Mouse (Mus musculus) CH12.LX (cell line): Measurements from ENCODE around the gene Zfp810. TPM values are rescaled to one million over a fixed set of nuclear protein-coding genes. Genes with fewer than 3 reads are reported as not detected.

Source experiments
- DNase-seq: peaks from one replicate; pipeline ENCODE4 v3.0.0-alpha.2; 2013; ENCODE audit errors: extremely low read depth
- H3K27ac ChIP-seq: 2 replicates; pipeline ENCODE4 v1.5.1; 2012; ENCODE audit warnings: low read depth, mild to moderate bottlenecking, control low read depth, moderate library complexity; ENCODE audit not compliant: insufficient read depth
- H3K27me3 ChIP-seq: replicated peaks from 2 replicates; pipeline ENCODE3; 2012; ENCODE audit warnings: inconsistent platforms
- H3K36me3 ChIP-seq, 2 experiments: replicated peaks in 1 of 2; 2 replicates each; pipeline versions ENCODE3 to v1.6.1; 2012; ENCODE audit warnings: inconsistent platforms in 1 of 2, low read length in 1 of 2, mild to moderate bottlenecking in 1 of 2, mixed read lengths in 1 of 2, moderate library complexity in 1 of 2; ENCODE audit not compliant: control insufficient read depth in 1 of 2, insufficient read depth in 1 of 2
- H3K4me1 ChIP-seq, 2 experiments: 2 replicates each; pipeline ENCODE4 v1.6.1; 2012; ENCODE audit warnings: inconsistent platforms in 1 of 2, moderate library complexity in 1 of 2; ENCODE audit not compliant: insufficient read depth in 2 of 2, control insufficient read depth in 1 of 2
- H3K4me2 ChIP-seq: 2 replicates; pipeline ENCODE4 v1.6.1; 2012; ENCODE audit warnings: low read depth, mild to moderate bottlenecking, control low read depth; ENCODE audit not compliant: poor library complexity, insufficient read depth, severe bottlenecking
- H3K4me3 ChIP-seq, 3 experiments: fragments of 150-350 bp in 1 of 3; sonication (generic) in 1 of 3; replicated peaks in 1 of 3; 2 replicates each; pipeline versions ENCODE3 to v1.5.1; 2011 to 2012; ENCODE audit warnings: low read depth in 2 of 3, low read length in 2 of 3, mild to moderate bottlenecking in 2 of 3, moderate library complexity in 2 of 3, control low read depth in 1 of 3, improper control_type of control experiment in 1 of 3, inconsistent platforms in 1 of 3, mixed read lengths in 1 of 3; ENCODE audit not compliant: poor library complexity in 1 of 3
- H3K79me2 ChIP-seq: replicated peaks from 2 replicates; pipeline ENCODE4 v1.6.1; 2012; ENCODE audit warnings: mild to moderate bottlenecking, moderate library complexity; ENCODE audit not compliant: control insufficient read depth, poor library complexity, insufficient read depth, severe bottlenecking; ENCODE audit errors: extremely low read depth
- H3K9ac ChIP-seq: 2 replicates; pipeline ENCODE4 v1.6.1; 2012; ENCODE audit warnings: low read depth, mild to moderate bottlenecking, control low read depth, moderate library complexity; ENCODE audit not compliant: insufficient read depth
- H3K9me3 ChIP-seq: replicated peaks from 2 replicates; pipeline ENCODE3; 2012; ENCODE audit warnings: low read length, inconsistent platforms, mixed read lengths
- E2F4 ChIP-seq: IDR thresholded peaks from 2 replicates; pipeline ENCODE4 v1.6.1; 2011; ENCODE audit warnings: low read depth, low read length, improper control_type of control experiment; ENCODE audit not compliant: insufficient replicate concordance
- ELF1 ChIP-seq: IDR thresholded peaks from 2 replicates; pipeline ENCODE4 v1.6.1; 2014; ENCODE audit warnings: low read depth, mild to moderate bottlenecking, inconsistent platforms, low read length, improper control_type of control experiment
- HCFC1 ChIP-seq: IDR thresholded peaks from 2 replicates; pipeline ENCODE4 v1.6.1; 2012; ENCODE audit warnings: low read depth, mild to moderate bottlenecking, inconsistent platforms, low read length, improper control_type of control experiment
- MAFK ChIP-seq: IDR thresholded peaks from 2 replicates; pipeline ENCODE4 v1.6.1; 2011; ENCODE audit warnings: low read length, improper control_type of control experiment; ENCODE audit not compliant: insufficient replicate concordance
- MAZ ChIP-seq: IDR thresholded peaks from 2 replicates; pipeline ENCODE4 v1.6.1; 2012; ENCODE audit warnings: low read depth, mild to moderate bottlenecking, inconsistent platforms, low read length, improper control_type of control experiment, moderate library complexity
- MEF2A ChIP-seq: IDR thresholded peaks from 2 replicates; pipeline ENCODE4 v1.6.1; 2014; ENCODE audit warnings: low read depth, mild to moderate bottlenecking, inconsistent platforms, low read length, improper control_type of control experiment, borderline replicate concordance
- NELFE ChIP-seq: IDR thresholded peaks from 2 replicates; pipeline ENCODE4 v1.6.1; 2011; ENCODE audit warnings: low read depth, low read length, improper control_type of control experiment
- NRF1 ChIP-seq: IDR thresholded peaks from 2 replicates; pipeline ENCODE4 v1.6.1; 2014; ENCODE audit warnings: low read depth, mild to moderate bottlenecking, inconsistent platforms, low read length, improper control_type of control experiment, moderate library complexity
- POLR2AphosphoS2 ChIP-seq: IDR thresholded peaks from 2 replicates; pipeline ENCODE4 v1.6.1; 2011; ENCODE audit warnings: low read depth, low read length, improper control_type of control experiment
- RCOR1 ChIP-seq: conservative IDR thresholded peaks from 2 replicates; pipeline ENCODE4 v1.6.1; 2012; ENCODE audit warnings: low read depth, mild to moderate bottlenecking, inconsistent platforms, low read length, improper control_type of control experiment
- SMC3 ChIP-seq: IDR thresholded peaks from 2 replicates; pipeline ENCODE4 v1.6.1; 2011; ENCODE audit warnings: low read depth, low read length, improper control_type of control experiment
- ZC3H11A ChIP-seq: IDR thresholded peaks from 2 replicates; pipeline ENCODE4 v1.6.1; 2012; ENCODE audit warnings: low read depth, mild to moderate bottlenecking, inconsistent platforms, low read length, improper control_type of control experiment
- ZKSCAN1 ChIP-seq: IDR thresholded peaks from 2 replicates; pipeline ENCODE4 v1.6.1; 2012; ENCODE audit warnings: low read depth, inconsistent platforms, low read length, improper control_type of control experiment, borderline replicate concordance
- ZMIZ1 ChIP-seq: IDR thresholded peaks from 2 replicates; pipeline ENCODE4 v1.6.1; 2012; ENCODE audit warnings: low read depth, mild to moderate bottlenecking, inconsistent platforms, low read length, improper control_type of control experiment
- ZNF384 ChIP-seq: IDR thresholded peaks from 2 replicates; pipeline ENCODE4 v1.6.1; 2012; ENCODE audit warnings: low read depth, low read length, improper control_type of control experiment, inconsistent platforms
- dilution Hi-C: fragments of 300-500 bp; cut with MboI; formaldehyde crosslinking; loops from 2 replicates; pipeline ENCODE4 v1.14.3; 2020; ENCODE audit warnings: low sequenced_read_pairs; ENCODE audit not compliant: extremely low pct_unique_long_range_greater_than_20kb, extremely low pct_ligation_motif_present
- in situ Hi-C: fragments of 300-500 bp; cut with MboI; formaldehyde crosslinking; loops from 3 replicates; pipeline ENCODE4 v1.14.3; 2019; ENCODE audit warnings: low sequenced_read_pairs, low pct_ligation_motif_present, low pct_unique_long_range_greater_than_20kb, mixed read lengths
- polyA plus RNA-seq: library from polyadenylated mRNA; unstranded; fragments of >175 nt; gene quantifications from 2 replicates; pipeline ENCODE4 v1.2.1, GENCODE M21; 2012; ENCODE audit warnings: low read depth; ENCODE audit not compliant: insufficient read length
- total RNA-seq, 2 experiments: library from RNA; depleted of rRNA; stranded (reverse); fragments of 300-350 nt in 1 of 2; fragments of >200 nt in 1 of 2; gene quantifications; 2 replicates each; pipeline ENCODE4 v1.2.3; 2012 to 2014

Zfp810 gene
- total and polyA plus RNA-seq, 3 experiments, result 4.3 to 7.5 (median 7.2) TPM

GRCm38 (mm10) chr9:22256579-22256978, 50.9 kb downstream of the Zfp810 start:
- H3K36me3 ChIP-seq, result peaks cover 24 to 48% of the 10 kb centered on the region in 2 experiments
- H3K9me3 ChIP-seq, result peaks cover 26% of the 10 kb centered on the region
- TF ChIP-seq E2F4 (no peak), ZKSCAN1 (no peak), HCFC1 (no peak), POLR2AphosphoS2 (no peak), ZNF384 (no peak), MAFK (no peak), ZMIZ1 (no peak)
- TF ChIP-seq, all 38 proteins: peak for 0
- dilution Hi-C loops (no loop called here), in situ Hi-C loops (no loop called here)
- no peak overlapping the region for H3K4me3 ChIP-seq
- H3K27me3 ChIP-seq, result no peaks in the 10 kb centered on the region
- no peak for DNase-seq
- H3K9ac ChIP-seq, result no peak overlapping the region
- H3K27ac ChIP-seq, result no peak overlapping the region
- H3K4me1 ChIP-seq, result peaks cover under 1 to 2% of the 10 kb centered on the region in 2 experiments; a peak in 2 of 4 replicates
- peaks cover 7% of the 10 kb centered on the region for H3K79me2 ChIP-seq
- H3K4me2 ChIP-seq, result no peak overlapping the region

- H3K27ac ChIP-seq, result no peak overlapping the region
- no peak overlapping the region for H3K4me2 ChIP-seq
- H3K9me3 ChIP-seq, result peaks cover 24% of the 10 kb centered on the region
- no peak for DNase-seq
- no peak overlapping the region for H3K4me3 ChIP-seq
- H3K9ac ChIP-seq, result no peak overlapping the region
- no peaks in the 10 kb centered on the region for H3K4me1 ChIP-seq
- peaks cover 26 to 73% of the 10 kb centered on the region in 2 experiments for H3K36me3 ChIP-seq
- TF ChIP-seq ELF1 (no peak), NELFE (no peak), MEF2A (no peak), RCOR1 (no peak), SMC3 (no peak), POLR2AphosphoS2 (no peak), ZC3H11A (no peak), MAZ (no peak), NRF1 (no peak)
- 0 out of 2 replicates have a peak, but pooled peaks cover 3% of the 10 kb centered on the region for H3K79me2 ChIP-seq
- dilution Hi-C loops (no loop called here), in situ Hi-C loops (no loop called here)
- H3K27me3 ChIP-seq, result no peaks in the 10 kb centered on the region
Observed at GRCm38 (mm10) chr9:22244242-22244641, 63.2 kb downstream of the Zfp810 start.
